Mouse (Mus musculus): Measurements from ENCODE around the gene Lrrc57.

DNA sequence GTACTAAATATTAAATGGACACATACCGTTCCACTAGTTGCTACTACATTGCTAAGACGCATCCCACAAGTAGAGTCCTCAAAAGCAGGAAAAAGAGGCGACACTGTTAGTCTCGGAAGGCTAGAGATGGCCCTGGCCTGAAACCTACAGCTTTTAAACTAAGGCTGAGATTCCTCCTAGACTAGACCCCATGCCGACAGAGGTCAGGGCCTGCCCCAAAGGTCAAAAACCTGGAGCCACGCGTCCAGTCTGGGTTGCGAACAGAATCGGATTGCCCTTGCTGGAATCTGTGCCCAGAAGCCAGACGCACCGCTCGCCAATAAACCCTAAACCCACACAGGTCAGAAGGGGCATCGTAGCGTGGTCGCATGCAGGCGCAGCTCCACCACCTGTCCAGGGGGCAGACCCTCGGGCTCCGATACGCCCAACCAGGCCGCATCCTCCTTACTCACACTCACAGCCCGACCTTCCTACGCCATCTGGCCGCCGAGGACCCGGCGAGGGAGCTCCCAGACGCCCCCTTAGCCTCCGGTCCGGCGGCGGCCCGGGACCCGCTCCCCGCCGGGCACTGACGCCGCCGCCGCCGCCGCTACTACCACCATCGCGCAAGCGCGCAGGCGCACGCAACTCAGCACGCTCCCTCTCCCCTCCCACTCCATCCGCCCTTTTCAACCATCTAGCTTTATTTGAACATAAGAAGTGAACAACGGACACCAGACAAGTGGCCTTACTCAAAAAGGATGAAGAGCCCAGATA is 45.9 kb downstream of the Lrrc57 start, which contains the start of gene Zfp106:
- no peak for TF ChIP-seq CTCF (IDR thresholded peaks at IDR 0.05; ENCODE audit: control insufficient read depth, insufficient read depth, insufficient read length)
- no peak for TF ChIP-seq USF1 (IDR thresholded peaks at IDR 0.05; ENCODE audit: low read depth)
- no peak for TF ChIP-seq MAX (IDR thresholded peaks at IDR 0.05)
